Mouse (Mus musculus): ENCODE results near the gene Gm10665.
"Not testable (repeated sequence)": the region's sequence is repeated elsewhere in the genome, so short reads cannot be mapped to it uniquely, and the experiment has no call there.

The Gm10665 gene

DNA sequence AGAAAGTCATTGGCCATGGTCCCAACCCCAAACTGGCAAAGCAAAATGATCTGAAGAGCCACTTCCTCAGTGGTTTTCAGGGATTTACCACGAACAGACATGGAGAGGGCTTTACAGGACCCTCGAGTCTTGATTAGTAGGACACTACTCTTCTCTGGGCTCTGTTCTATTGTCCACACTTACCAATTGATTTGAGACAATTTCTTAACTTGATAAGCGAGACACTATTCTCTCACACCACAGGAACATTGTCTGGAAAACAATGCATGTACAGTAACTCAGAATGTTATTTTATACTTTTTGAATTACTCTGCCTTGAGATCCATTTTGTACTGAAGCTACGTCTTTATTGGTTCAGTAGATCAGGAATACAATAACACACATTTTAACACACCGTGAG lies at the start of gene Gm10665:
TSS of gene Gm10665 (minus strand) at position 101 of the 400 bp plus-strand sequence.
- in situ Hi-C loops (cut with MseI, MboI) = not testable (repeated sequence)

DNA sequence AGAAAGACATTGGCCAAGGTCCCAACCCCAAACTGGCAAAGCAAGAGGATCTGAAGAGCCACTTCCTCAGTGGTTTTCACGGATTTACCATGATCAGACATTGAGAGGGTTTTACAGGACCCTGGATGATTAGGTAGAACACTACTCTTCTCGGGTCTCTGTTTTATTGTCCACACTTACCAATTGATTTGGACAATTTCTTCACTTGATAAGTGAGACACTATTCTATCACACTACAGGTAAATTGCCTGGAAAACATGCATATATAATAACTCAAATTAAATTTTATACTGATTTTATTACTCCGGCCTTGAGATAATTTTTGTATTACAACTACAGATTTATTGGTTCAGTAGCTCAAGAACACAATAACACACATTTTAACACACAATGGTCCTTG lies 35.7 kb upstream of the Gm10665 start, which contains the start of gene Vmn1r151:
TSS of gene Vmn1r151 (minus strand) at position 101 of the 400 bp plus-strand sequence.
- in situ Hi-C loops (cut with MseI, MboI) = not testable (repeated sequence)

DNA sequence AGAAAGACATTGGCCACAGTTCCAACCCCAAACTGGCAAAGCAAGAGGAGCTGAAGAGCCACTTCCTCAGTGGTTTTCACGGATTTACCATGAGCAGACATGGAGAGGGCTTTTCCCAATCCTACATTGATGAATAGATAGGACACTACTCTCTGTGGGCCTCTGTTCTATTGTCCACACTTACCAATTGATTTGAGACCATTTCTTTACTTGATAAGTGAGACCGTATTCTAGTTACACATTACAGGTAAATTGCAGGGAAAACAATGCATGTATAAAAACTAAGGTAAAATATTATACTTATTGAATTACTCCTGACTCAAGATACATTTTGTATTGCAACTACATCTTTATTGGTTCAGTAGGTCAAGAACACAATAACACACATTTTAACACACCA lies 25.7 kb downstream of the Gm10665 start, which contains the start of gene Vmn1r149:
TSS of gene Vmn1r149 (minus strand) at position 101 of the 400 bp plus-strand sequence.
- in situ Hi-C loops (cut with MseI, MboI) = not testable (repeated sequence)

DNA sequence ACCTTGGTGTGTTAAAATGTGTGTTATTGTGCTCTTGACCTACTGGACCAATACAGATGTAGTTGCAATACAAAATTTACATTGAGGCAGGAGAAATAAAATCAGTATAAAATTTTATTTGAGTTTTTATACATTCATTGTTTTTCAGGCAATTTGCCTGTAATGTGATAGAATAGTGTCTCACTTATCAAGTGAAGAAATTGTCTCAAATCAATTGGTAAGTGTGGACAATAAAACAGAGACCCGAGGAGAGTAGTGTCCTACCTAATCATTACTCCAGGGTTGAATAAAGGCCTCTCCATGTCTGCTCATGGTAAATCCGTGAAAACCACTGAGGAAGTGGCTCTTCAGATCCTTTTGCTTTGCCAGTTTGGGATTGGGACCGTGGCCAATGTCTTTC lies 50.6 kb downstream of the Gm10665 start, which contains the start of gene Vmn1r148:
TSS of gene Vmn1r148 (plus strand) at position 301 of the 400 bp plus-strand sequence.
- in situ Hi-C loops (cut with MseI, MboI) = not testable (repeated sequence)

All from mouse trophoblast stem cell (cell line).